Mouse (Mus musculus) embryonic fibroblast, embryonic 13.5 days (primary cell): ENCODE data around the gene Slc37a1. TPM values are rescaled to one million over a fixed set of nuclear protein-coding genes. Genes with fewer than 3 reads are reported as not detected.

Source experiments
- H3K27ac ChIP-seq: 2 replicates; pipeline ENCODE4 v1.5.1; 2012; ENCODE audit warnings: low read length, control low read depth, inconsistent platforms; ENCODE audit not compliant: insufficient read depth
- H3K4me1 ChIP-seq: 2 replicates; pipeline ENCODE4 v1.6.1; 2011; ENCODE audit warnings: low read length; ENCODE audit not compliant: control insufficient read depth, insufficient read depth
- H3K4me3 ChIP-seq: 2 replicates; pipeline ENCODE4 v1.5.1; 2011; ENCODE audit warnings: mild to moderate bottlenecking, control low read depth, low read length; ENCODE audit not compliant: insufficient read depth
- CTCF ChIP-seq: IDR thresholded peaks from 2 replicates; pipeline ENCODE4 v1.5.1; 2011; ENCODE audit warnings: mild to moderate bottlenecking, control low read depth, low read length, moderate library complexity, borderline replicate concordance; ENCODE audit not compliant: insufficient read depth
- POLR2A ChIP-seq: IDR thresholded peaks from 2 replicates; pipeline ENCODE4 v1.6.1; 2011; ENCODE audit warnings: low read depth, mild to moderate bottlenecking, control low read depth, low read length, moderate library complexity
- polyA plus RNA-seq: library from polyadenylated mRNA; stranded (reverse); fragments of >200 nt; gene quantifications from 2 replicates; pipeline ENCODE4 v1.2.4, GENCODE M21; 2011; ENCODE audit warnings: low read depth; ENCODE audit not compliant: missing spikeins, insufficient read length

Slc37a1 gene
- polyA plus RNA-seq, 1 experiment, result not detected

- Histone ChIP-seq H3K4me3 (no peak overlapping the region), H3K4me1 (no peaks in the 10 kb centered on the region; the same call in 1 of the 2 replicates), H3K27ac (no peak overlapping the region)
- TF ChIP-seq CTCF (no peak), POLR2A (no peak)
Observed at GRCm38 (mm10) chr17:31370931-31371330, 84.3 kb downstream of the Slc37a1 start.

DNA sequence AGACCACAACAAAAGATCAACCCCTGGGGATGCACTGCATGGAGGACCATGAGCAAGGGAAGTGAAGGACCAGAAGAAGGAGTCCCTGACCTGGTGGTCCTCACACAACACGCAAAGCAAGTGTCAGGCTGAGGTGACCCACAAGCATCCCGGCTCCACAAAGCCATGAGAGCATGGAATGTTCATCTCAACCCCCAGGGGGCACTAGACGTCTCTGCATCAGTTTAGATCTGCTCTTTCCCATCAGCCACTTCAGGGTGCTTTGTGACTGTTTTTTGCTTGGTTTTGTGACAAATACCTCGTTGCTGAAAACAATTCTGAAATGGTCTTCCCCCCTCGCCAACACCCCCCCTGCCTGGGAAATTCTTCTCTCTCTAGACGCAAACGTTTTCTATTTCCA, 91.4 kb downstream of the Slc37a1 start:
- no peak overlapping the region for H3K27ac ChIP-seq
- H3K4me3 ChIP-seq, result no peak overlapping the region

DNA sequence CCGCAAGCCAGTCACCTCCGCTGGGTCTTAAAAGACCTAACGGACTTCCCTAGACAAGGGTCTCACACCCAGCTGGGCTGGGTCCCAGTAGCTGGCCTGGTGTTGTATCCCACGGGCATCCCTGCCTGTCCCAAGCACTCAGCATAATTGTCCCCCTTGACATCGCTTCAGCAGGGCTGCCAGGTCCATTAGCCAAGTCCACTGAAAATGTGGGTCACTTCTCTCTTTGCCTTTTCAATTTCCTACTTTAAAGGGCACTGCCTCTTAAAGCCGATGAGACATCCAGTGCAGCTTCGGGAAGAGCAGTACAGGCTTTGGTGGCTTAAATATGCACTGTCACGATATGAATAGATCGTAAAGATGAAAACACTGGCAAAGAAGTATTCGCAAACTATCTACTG, 91.8 kb downstream of the Slc37a1 start:
- Histone ChIP-seq H3K4me3 (no peak overlapping the region), H3K27ac (no peak overlapping the region), H3K4me1 (no peaks in the 10 kb centered on the region)
- TF ChIP-seq POLR2A (no peak), CTCF (no peak)

More for the DNA sequence above, 91.4 kb downstream of the Slc37a1 start:
- H3K4me1 ChIP-seq, result no peaks in the 10 kb centered on the region
- TF ChIP-seq CTCF, result peak; percentile 44; the same call in 1 of the 2 replicates
- no peak for TF ChIP-seq POLR2A

DNA sequence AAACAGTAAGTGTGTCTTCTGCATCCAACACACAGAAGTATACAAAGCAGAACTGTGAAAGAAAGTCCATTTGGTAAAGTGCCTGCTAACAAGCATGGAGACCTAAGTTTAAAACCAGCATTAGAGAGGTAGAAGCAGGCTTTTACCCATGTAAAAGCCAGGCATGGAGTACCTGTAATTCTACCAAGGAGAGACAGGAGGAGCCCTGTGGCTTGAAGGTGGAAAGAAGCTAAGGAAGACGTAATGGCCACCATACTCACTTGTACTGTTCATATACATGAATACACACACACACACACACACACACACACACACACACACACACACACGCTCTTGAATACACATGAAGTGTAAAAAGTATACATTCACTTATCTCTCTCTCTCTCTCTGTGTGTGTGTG, 92.5 kb downstream of the Slc37a1 start:
- no peak overlapping the region for H3K27ac ChIP-seq
- TF ChIP-seq CTCF, result no peak
- no peaks in the 10 kb centered on the region for H3K4me1 ChIP-seq
- H3K4me3 ChIP-seq, result no peak overlapping the region

DNA sequence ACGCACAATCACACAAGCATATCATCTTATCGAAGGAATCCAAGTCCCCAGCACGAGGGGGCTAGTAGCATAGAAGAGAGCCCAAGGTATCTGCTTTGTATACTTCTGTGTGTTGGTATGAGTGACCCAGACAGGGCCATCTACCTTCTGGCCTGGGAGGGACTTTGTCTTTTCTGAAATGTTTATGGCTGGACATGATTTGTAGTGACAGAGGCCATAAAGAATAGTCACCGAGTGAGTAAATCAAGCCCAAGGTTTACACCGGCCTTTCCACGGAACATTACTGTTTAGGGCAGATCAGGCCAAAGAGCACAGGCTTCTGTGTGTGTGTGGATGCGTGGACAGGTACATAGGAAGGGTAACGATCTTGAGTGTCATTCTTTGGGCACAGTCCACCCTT, 93.3 kb downstream of the Slc37a1 start:
- TF ChIP-seq CTCF, result no peak
- TF ChIP-seq POLR2A, result no peak
- Histone ChIP-seq H3K27ac (no peak overlapping the region), H3K4me1 (no peaks in the 10 kb centered on the region), H3K4me3 (no peak overlapping the region)

DNA sequence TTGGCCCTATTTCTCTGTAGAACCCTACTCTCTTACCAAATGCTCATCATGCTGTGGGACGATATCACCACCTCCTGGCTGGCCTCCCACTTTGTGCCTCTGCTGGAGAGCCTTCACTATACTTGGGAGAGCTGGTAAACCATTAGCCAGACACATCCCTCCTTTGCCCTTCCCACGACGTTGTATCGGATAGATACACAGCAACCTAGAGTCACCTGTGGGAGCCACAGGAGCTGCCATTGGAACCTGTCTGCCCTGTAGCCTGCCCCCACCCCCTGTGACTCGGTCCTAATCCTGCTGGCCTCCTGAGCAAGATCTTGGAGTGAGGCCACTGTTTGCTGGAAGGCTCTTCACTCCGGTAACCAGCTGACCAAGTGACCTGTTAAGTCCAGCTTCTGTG, 96.7 kb downstream of the Slc37a1 start:
- TF ChIP-seq CTCF (no peak), POLR2A (no peak)
- H3K27ac ChIP-seq, result no peak overlapping the region
- H3K4me3 ChIP-seq, result no peak overlapping the region
- no peaks in the 10 kb centered on the region for H3K4me1 ChIP-seq

- TF ChIP-seq POLR2A, result no peak
- no peak for TF ChIP-seq CTCF
- Histone ChIP-seq H3K4me3 (no peak overlapping the region), H3K4me1 (no peaks in the 10 kb centered on the region)
Observed at GRCm38 (mm10) chr17:31384968-31385627, 98.5 kb downstream of the Slc37a1 start.

DNA sequence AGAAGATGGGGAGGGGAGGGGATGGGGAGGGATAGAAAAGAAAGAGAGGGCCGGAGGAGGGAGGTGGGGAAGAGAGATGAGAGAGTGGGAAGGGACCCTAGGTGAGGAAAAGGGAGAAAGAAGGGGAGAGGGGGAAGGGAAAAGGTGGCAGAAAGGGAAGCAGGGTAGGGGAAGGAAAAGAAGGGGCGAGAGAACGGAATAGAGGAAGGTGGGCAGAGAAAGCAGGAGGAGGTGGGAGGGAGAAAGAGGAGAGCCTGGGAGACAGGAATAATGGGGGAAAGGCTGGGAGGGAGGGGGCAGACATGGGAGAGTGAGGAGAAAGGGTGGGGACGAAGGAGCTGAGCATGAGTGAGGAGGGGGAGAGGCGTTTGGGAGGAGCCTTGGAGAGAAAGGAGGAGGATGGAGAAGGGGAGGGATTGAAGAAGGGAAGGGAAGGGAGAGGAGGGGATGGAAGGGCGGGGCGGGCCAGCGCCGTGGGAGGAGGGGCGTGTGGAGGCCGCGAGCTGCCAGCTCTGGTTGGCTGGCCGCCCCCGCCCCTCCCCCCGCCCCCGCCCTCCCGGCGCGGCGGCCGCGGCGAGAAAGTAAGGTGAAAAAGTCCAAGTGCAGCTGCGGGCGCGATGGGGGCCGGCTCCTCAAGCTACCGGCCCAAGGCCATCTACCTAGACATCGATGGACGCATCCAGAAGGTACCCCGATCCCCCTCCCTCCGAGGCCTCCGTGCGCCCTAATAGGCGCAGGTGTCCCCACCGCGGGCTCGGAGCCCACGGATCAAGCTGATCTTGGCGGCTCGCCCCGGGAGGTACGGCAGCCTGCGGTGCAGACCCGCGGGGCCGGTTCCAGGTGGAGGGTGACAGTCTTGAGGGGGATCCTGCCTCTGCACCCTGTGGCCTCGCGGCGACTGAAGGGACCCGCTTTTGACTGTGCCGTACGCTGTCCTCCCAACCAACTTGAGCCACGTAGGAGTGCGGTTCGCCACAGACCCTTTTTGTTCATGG, 99.4 kb downstream of the Slc37a1 start, which contains the start of gene Pde9a:
TSS of gene Pde9a (plus strand) at position 540 of the 995 bp plus-strand sequence.
- TF ChIP-seq POLR2A (no peak), CTCF (no peak)
- H3K4me1 ChIP-seq, result no peaks in the 10 kb centered on the region
- H3K27ac ChIP-seq, result no peak within 1 kb of the TSS
- H3K4me3 ChIP-seq, result peak within 1 kb of the TSS; percentile 61

More at GRCm38 (mm10) chr17:31384968-31385627, 98.5 kb downstream of the Slc37a1 start:
- H3K27ac ChIP-seq, result no peak overlapping the region

DNA sequence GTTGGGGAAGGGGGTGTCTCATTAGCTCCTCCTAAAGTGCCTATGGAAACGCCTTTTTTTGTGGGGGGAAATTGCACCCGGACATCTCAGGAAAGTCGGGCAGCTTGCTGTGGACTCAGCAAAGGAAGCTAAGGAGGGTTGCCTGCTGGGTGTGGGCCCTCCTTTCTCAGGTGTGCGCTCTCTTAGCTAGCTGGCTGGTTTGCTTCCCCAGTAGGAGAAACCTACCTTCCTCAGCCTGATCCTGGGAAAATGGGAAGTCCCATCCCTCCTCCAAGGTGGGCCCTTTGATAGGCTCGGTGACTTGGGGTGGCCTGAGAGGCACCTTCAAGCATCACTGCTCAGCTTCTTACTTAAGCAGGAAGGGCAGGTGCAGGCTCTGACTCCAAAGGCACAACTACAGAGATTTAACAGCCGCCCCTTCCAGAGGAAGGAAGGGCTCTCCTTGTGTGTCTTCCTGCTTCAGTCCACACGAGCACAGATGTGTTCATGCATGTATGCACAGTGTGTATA, 100.2 kb downstream of the Slc37a1 start:
- Histone ChIP-seq H3K4me3 (peak overlapping the region; percentile 61), H3K27ac (no peak overlapping the region), H3K4me1 (no peaks in the 10 kb centered on the region)
- no peak for TF ChIP-seq CTCF
